Mouse (Mus musculus) lung, postnatal 25 days (tissue): ENCODE data around the gene B3galt4.
"Not testable (repeated sequence)": the region's sequence is repeated elsewhere in the genome, so short reads cannot be mapped to it uniquely, and the experiment has no call there.

Experiments
- DNase-seq: peaks from one replicate; pipeline ENCODE4 v3.0.0; 2022; ENCODE audit warnings: low spot score

The B3galt4 gene

DNA sequence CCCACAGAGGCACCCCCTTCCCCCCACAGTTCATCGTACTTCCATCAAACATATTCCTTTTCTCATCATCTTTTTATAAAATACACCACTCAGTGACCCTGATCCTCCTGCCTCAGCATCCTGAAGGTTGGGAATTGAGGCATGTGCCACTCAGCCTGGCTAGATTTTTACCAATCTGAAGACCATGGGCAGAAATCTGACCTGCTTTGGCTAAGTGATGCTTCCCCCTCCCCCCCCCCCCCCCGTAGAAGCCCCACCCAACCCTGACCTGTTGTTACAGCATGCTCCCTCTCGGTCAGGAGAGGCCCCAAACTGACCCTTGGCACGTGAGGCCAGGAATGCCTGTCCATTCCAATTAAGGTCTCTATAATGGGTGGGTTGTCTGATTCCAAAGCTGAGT is 46.5 kb downstream of the B3galt4 start, which contains the start of gene Platr17:
Gene Platr17, plus strand, starts transcription at position 301 of the 400 bp plus-strand sequence.
- DNase-seq, result not testable (repeated sequence)

DNA sequence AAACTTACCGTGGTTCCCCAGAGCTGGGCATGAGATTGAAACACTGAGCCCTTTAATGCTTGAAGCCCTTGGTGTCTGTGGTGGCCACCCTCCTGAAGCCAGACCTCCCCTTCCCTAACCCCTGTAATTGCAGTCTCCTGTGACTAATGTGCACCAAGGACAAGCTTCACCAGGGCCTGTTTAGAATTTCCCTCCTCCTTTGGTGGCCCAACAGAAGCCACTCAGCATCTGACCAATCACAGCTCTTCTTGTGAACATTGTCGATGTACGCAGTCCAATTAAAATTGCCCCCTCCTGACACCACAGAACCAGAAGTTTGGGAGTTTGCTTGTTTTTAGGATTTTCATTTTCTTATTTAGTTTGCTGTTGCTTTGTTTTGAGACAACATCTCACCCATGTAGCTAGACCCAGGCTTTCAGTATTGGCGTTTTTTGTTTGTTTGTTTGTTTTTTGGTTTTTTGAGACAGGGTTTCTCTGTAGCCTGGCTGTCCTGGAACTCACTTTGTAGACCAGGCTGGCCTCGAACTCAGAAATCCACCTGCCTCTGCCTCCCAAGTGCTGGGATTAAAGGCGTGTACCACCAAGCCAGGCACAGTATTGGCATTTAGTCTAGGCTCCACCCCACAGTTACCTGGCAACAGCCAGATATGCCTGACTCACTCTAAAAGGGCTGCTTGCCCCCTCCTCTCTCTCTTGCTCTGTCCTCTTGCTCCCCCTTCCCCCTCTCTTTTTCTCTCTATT is 47.2 kb downstream of the B3galt4 start:
- DNase-seq, result not testable (repeated sequence)

DNA sequence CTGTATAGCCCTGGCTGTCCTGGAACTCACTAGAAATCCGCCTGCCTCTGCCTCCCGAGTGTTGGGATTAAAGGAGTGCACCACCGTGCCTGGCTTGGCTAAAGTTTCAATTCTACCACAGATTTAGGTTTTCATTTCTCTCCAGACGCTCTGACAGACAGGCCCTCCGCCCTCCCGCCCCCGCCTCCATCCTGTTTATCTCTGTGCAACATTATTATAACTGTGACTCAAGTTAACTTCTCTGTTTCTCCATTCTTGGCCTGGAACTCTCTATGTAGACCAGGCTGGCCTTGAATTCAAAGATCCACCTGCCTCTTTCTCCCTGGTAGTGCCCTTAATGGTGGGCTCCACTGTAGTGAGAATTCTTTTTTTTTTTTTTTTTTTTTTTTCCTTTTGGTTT is 48.8 kb downstream of the B3galt4 start:
- no peak for DNase-seq

DNA sequence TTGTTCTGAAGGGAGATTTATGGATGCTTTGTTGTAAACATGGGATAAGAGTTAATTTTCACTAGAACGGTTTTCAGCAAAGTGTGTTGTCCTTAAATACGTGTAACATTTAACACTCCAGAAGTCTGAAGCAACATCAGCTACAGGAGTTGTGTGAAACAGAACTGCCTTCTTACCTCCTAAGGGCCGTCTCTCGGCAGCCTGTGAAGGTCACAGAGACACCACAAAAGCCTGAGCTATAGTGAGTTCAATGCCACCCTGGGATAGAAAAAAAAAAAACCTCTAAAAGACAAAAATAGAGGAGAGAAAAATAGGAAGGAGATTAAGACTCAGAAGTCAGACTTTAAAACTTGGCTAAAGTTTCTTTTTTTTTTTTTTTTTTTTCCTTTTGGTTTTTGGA is 49.2 kb downstream of the B3galt4 start:
- no peak for DNase-seq

DNA sequence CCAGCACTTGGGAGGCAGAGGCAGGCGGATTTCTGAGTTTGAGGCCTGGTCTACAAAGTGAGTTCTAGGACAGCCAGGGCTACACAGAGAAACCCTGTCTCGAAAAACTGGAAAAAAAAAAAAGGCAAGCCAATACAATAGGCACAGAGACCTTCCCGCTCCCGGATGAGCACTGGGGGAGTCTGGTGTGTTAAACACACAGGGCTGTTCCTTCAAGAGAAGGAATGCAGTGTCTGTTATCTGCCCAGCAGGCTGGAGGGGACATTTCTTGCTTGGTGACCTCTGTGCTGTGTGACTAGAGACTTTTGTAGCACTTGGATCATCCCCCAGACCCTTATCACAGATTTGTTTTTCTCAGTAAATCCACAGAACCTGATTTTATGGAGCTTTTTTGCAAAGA is 49.6 kb downstream of the B3galt4 start:
- DNase-seq, result no peak

DNA sequence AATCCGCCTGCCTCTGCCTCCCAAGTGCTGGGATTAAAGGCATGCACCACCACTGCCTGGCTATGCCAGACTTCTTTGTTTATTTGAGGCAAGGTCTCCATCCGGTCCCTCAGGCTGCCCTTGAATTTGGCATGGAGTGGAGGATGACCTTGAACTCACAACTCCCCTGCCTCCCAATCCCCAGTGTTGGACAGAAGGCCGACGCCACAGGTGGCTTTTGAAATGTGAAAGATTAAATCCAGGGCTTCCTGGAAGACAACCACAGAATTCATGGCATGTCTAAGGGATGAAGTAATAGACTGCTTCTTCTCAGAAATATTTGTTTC is 50.3 kb downstream of the B3galt4 start:
- DNase-seq, result no peak

DNA sequence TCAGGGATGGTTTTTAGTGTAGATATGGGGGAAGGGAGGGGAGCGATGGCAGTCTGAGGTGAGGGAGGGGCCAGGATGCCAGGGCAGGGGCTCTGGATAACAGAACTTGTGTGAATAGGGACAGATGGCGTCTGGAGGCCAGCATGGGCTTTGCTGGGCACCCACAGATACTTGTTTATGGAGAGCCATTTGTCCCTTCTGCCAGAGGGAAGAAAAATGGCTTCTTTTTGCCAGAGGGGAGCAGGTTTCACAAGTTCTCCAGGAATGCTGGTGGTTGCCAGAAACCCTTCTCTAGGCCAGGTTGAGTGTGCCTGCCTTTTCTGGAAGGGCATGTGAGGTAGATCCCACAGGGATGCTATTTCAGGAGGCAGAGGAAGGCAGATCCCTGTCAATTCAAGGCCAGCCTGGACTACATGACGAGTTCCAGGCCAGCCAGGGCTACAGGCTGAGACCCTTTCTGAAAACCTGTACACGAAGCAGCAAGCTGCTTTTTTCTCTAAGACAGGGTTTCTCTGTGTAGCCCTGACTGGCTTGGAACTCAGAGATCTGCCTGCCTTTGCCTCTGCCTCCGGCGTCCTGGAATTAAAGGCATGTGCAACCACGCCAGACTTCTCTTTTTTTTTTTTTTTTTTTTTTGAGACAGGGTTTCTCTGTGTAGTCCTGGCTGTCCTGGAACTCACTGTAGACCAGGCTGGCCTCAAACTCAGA is 50.9 kb downstream of the B3galt4 start:
- DNase-seq, result no peak
